Mouse (Mus musculus) heart, postnatal 0 days (tissue): ENCODE results near the gene Btbd11. TPM values are rescaled to one million over a fixed set of nuclear protein-coding genes. Genes with fewer than 3 reads are reported as not detected.

Experiments
- ATAC-seq: fragments of 200-750 bp; cut with Nextera tagmentation; 2 replicates; pipeline ENCODE4 v1.8.0; 2017; ENCODE audit warnings: low read depth, moderate number of reproducible peaks, moderate library complexity; ENCODE audit not compliant: insufficient read depth
- DNase-seq: peaks from one replicate; pipeline ENCODE4 v3.0.0-alpha.2; 2016; ENCODE audit warnings: low spot score
- H3K27ac ChIP-seq: fragments of 300-500 bp; sonication (generic); 2 replicates; pipeline ENCODE4 v1.5.1; 2014; ENCODE audit warnings: low read depth, mild to moderate bottlenecking
- H3K27me3 ChIP-seq: fragments of 300-500 bp; sonication (generic); 2 replicates; pipeline ENCODE4 v1.6.1; 2014; ENCODE audit warnings: low read length, mixed read lengths; ENCODE audit not compliant: control insufficient read depth, insufficient read depth
- H3K36me3 ChIP-seq: fragments of 300-500 bp; sonication (generic); replicated peaks from 2 replicates; pipeline ENCODE4 v1.6.1; 2014; ENCODE audit warnings: low read length, mixed read lengths; ENCODE audit not compliant: control insufficient read depth, insufficient read depth
- H3K4me1 ChIP-seq: fragments of 300-500 bp; sonication (generic); 2 replicates; pipeline ENCODE4 v1.6.1; 2014; ENCODE audit warnings: antibody characterized with exemption; ENCODE audit not compliant: control insufficient read depth, insufficient read depth
- H3K4me2 ChIP-seq: fragments of 300-500 bp; sonication (generic); 2 replicates; pipeline ENCODE4 v1.6.1; 2014; ENCODE audit warnings: low read depth, mild to moderate bottlenecking, low read length, moderate library complexity
- H3K4me3 ChIP-seq: fragments of 300-500 bp; sonication (generic); 2 replicates; pipeline ENCODE4 v1.5.1; 2014; ENCODE audit warnings: low read depth, low read length
- H3K9ac ChIP-seq: fragments of 300-500 bp; sonication (generic); replicated peaks from 2 replicates; pipeline ENCODE4 v1.6.1; 2014; ENCODE audit warnings: low read depth, low read length, mixed read lengths
- H3K9me3 ChIP-seq: fragments of 300-500 bp; sonication (generic); replicated peaks from 2 replicates; pipeline ENCODE4 v1.6.1; 2016; ENCODE audit warnings: low read length; ENCODE audit not compliant: control insufficient read depth
- CTCF ChIP-seq: IDR thresholded peaks from 2 replicates; pipeline ENCODE4 v1.5.1; 2016; ENCODE audit warnings: antibody characterized with exemption, control low read depth, low read depth
- EP300 ChIP-seq: IDR thresholded peaks from 2 replicates; pipeline ENCODE4 v1.6.1; 2016; ENCODE audit warnings: antibody characterized with exemption, low read depth
- WGBS: fragments of 180-500 bp; shearing (Covaris S2); extraction: QIAGEN DNeasy Blood & Tissue Kit; methylation state at CpG from one replicate; pipeline ENCODE4 v1.1.7; 2014; 5-methylcytosine and 5-hydroxymethylcytosine counted together
- polyA plus RNA-seq: library from polyadenylated mRNA; unstranded; fragments of >200 nt; fragmentation: Nextera tagmentation; extraction: Ambion mirVana; gene quantifications from 2 replicates; pipeline ENCODE4 v1.2.1, GENCODE M21; 2015
- total RNA-seq: library from RNA; depleted of rRNA; stranded (reverse); fragments of >200 nt; gene quantifications from 2 replicates; pipeline ENCODE4 v1.2.3, GENCODE M21; 2014; ENCODE audit warnings: low replicate concordance

The Btbd11 gene
- total and polyA plus RNA-seq, 2 experiments from 2014 or later, result 0.20 to 0.50 TPM

DNA sequence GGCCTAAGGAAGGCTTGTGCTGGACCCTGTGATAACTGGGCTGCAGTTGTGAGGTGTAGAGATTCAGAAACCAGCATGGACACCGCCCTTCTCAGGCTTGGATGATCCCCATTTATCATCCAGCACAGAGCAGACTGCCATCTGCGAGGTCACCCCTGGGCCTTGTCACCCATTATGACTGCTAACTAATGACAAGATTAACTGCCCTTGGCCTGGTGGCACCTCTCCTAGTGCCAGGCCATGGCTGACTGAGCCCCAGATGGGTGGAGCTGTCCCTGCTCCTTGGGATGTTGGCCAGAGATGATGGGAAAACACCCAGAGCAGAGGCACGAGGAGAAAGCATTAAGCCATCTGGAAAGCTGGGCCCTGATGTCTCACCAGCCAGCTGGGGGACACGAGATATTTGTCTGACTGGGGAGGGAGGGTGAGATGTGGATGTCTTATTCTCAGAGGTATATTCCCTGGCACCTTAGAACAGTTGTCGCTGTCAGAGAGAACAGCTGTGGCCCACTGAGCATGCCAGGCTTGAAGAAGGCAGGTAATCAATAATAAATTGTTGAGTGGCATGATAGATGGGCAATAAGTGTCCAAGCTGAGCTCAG lies 121.7 kb downstream of the Btbd11 start:
- Histone ChIP-seq H3K27ac (no peak overlapping the region), H3K9me3 (no peaks in the 10 kb centered on the region), H3K4me2 (no peak overlapping the region), H3K27me3 (no peaks in the 10 kb centered on the region), H3K9ac (no peak overlapping the region), H3K36me3 (no peaks in the 10 kb centered on the region), H3K4me1 (no peaks in the 10 kb centered on the region), H3K4me3 (no peak overlapping the region)
- WGBS, result 69% methylated on average over 5 of the region's 5 CpGs
- DNase-seq (no peak), ATAC-seq (no peak)
- no peak for TF ChIP-seq CTCF
- no peak for TF ChIP-seq EP300

DNA sequence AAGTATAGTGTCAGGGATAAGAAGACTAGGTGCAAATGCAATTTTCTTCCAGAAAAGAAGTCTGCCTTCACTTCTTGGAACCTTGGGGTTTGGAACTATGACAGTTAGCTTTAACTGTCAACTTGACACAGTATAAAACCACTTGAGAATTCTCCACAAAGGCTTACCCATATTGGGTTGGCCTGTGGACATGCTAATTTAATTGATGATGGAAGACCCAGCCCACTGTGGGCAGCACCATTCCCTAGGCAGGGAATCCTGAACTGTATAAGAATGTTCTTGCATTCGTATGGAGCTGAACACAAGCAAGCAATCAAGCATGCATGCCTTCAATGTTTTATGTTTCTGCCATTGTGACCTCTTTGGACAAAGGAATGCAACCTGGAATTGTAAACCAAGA lies 122.4 kb downstream of the Btbd11 start:
- H3K9ac ChIP-seq, result no peak overlapping the region
- WGBS, result 80% methylated on average over 1 of the region's 1 CpGs
- DNase-seq (no peak), ATAC-seq (no peak)
- no peaks in the 10 kb centered on the region for H3K9me3 ChIP-seq
- no peaks in the 10 kb centered on the region for H3K36me3 ChIP-seq
- no peak overlapping the region for H3K4me3 ChIP-seq
- no peak overlapping the region for H3K27ac ChIP-seq
- no peak overlapping the region for H3K4me2 ChIP-seq
- no peaks in the 10 kb centered on the region for H3K27me3 ChIP-seq
- TF ChIP-seq CTCF (no peak), EP300 (no peak)
- no peaks in the 10 kb centered on the region for H3K4me1 ChIP-seq

DNA sequence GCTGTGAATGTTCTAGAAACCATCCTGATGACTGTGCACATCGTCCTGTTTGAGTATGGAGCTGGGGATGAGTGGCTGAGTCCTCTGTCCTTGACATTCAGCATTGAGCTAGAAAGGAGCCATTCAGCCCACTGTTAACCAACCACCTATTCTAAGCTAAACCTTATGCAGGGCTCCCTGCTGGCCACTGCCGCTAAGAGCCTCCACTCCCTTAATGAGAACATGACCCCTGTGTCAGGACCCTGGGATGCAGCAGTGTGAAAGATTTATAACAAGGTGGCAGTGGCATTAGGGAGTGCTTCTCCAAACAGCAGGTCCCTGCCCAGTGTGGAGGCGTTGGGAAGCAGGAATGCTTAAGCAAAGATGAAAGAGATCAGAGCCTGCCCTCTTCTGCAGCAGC lies 123.7 kb downstream of the Btbd11 start:
- WGBS, result 10% methylated on average over 3 of the region's 3 CpGs
- TF ChIP-seq EP300 (no peak), CTCF (no peak)
- Histone ChIP-seq H3K4me1 (no peaks in the 10 kb centered on the region), H3K36me3 (no peaks in the 10 kb centered on the region), H3K4me3 (no peak overlapping the region), H3K9ac (no peak overlapping the region), H3K27me3 (no peaks in the 10 kb centered on the region), H3K4me2 (no peak overlapping the region), H3K9me3 (no peaks in the 10 kb centered on the region), H3K27ac (no peak overlapping the region)
- ATAC-seq, result no peak
- no peak for DNase-seq

DNA sequence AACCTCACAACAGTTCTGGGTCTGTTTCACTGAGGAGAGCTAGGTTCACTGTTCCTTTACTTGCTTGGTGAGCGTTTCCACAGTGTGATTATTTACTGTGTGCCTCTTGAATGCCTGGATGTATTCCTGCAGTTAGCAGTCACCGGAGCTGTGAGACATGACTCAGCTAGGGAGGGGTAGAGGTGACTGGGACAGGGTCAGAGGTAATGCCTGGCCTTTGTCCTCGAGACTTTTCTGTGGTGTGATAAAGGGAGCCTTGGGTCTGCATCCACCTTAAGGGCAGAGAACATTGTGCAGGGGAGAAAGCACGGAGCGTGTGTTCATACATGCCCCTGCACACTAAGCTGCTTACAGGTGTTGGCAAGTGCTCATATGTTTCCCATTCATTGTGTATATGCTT lies 126.2 kb downstream of the Btbd11 start:
- H3K4me1 ChIP-seq, result 0 out of 2 replicates have a peak, but pooled peaks cover 3% of the 10 kb centered on the region
- TF ChIP-seq CTCF, result no peak
- no peak for TF ChIP-seq EP300
- no peak for ATAC-seq
- 63% methylated on average over 5 of the region's 5 CpGs for WGBS
- H3K27ac ChIP-seq, result no peak overlapping the region
- H3K9me3 ChIP-seq, result no peaks in the 10 kb centered on the region
- H3K4me3 ChIP-seq, result no peak overlapping the region
- H3K27me3 ChIP-seq, result no peaks in the 10 kb centered on the region
- no peak overlapping the region for H3K9ac ChIP-seq
- H3K36me3 ChIP-seq, result no peaks in the 10 kb centered on the region
- no peak for DNase-seq
- no peak overlapping the region for H3K4me2 ChIP-seq

DNA sequence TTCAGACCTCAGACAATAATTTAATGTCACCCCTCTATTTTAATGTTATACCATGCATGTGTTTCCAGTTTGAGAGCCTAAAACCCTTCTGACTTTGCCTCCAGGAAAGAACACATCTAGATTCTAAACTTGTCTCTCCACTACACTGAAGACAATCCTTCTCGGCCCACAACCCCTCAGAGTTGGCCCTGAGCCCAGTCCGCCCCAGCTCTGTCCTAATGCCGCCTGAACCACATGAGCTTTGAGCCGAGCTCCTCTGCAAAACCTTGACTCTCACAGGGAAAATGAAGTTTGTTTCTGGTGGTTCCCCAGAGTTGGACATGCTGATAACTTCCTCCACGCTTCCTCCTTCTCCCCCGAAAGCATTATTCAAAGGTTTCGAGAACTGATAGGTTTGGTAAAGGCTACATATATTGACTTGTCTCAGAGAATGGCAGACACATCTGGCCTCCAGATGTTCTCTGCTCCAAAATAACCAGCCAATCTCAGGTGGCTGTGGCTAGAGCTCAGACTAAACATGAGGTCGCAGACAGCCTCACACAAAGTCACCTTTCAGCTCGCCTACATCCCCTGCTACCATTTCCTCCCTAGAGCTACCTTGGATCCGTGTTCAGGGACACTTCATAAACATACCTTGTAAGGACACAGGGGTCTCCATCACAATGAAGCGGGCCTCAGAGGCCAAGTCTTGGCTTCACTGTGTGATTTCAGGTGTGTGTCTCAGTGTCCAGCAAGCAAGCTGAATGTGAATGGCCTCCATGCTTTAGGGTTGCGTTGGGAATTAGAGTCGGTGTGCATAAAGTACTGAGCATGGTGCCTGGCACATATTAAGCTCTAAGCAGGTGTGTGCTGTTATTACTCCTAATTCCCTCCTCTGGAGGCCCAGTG lies 130.9 kb downstream of the Btbd11 start:
- WGBS, result 59% methylated on average over 13 of the region's 13 CpGs
- H3K4me3 ChIP-seq, result no peak overlapping the region
- no peaks in the 10 kb centered on the region for H3K9me3 ChIP-seq
- no peak overlapping the region for H3K27ac ChIP-seq
- 0 out of 2 replicates have a peak, but pooled peaks cover 3% of the 10 kb centered on the region for H3K4me1 ChIP-seq
- H3K27me3 ChIP-seq, result no peaks in the 10 kb centered on the region
- DNase-seq (no peak), ATAC-seq (no peak)
- no peak overlapping the region for H3K9ac ChIP-seq
- TF ChIP-seq EP300, result no peak
- TF ChIP-seq CTCF, result no peak
- H3K4me2 ChIP-seq, result no peak overlapping the region
- H3K36me3 ChIP-seq, result no peaks in the 10 kb centered on the region
